Mouse (Mus musculus) kidney, postnatal 25 days (tissue): ENCODE data around the gene Zbed4.
"Not testable (repeated sequence)": the region's sequence is repeated elsewhere in the genome, so short reads cannot be mapped to it uniquely, and the experiment has no call there.

Experiments
- DNase-seq, 2 experiments: peaks; one replicate each; pipeline ENCODE4 v3.0.0; 2021; ENCODE audit warnings: mixed read lengths in 2 of 2

Zbed4 gene

DNA sequence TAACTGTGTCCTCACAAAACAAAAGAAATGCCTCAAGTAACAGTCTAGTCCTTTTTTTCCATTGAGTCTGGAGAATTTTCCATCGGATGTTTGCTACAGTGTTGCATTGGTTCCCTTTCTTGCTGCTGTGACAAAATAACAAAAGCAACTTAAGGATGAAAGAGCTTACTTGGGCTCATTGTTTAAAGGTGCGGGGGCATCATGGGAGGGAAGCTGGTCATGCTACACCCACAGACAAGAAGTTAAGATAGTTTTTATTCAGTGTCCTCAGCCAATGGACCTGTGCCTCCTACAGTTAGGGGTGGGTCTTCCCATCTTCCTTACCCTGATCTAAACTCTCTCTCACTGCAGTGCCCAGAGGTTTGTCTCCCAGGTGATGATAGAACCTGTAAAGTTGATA, 13.0 kb upstream of the Zbed4 start:
- DNase-seq: peak in 1 of 2 experiments; percentile 8

DNA sequence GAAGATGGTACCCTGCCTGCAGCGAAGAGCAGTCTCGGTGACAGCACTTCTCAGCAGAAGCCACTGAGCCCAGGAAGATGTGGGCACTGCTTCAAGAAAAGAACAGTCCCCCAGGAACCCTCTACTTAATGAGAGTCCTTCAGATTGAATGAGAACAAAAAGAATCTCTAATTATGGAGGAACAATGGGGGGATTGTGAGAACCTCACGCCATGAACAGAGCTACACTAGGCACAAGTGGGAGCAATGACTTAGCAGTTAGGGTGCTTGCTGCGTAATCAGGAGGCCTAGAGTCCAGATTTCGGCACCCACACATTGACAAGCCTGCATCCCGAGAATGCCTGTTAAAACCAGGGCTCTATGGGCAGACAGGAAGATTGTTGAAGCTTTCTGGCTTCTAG, 10.1 kb upstream of the Zbed4 start:
- DNase-seq: no peak

DNA sequence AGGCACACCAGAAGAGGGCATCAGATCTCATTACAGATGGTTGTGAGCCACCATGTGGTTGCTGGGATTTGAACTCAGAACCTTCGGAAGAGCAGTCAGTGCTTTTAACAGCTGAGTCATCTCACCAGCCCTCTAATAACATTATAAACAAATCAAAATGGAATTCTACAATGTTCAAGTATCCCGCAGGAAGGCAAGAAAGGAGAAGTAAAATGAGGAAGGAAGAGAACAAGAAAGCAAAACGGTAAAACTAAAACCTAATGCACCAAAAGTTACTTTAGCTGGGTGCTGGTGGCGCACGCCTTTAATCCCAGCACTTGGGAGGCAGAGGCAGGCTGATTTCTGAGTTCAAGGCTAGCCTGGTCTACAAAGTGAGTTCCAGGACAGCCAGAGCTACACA, 8.1 kb upstream of the Zbed4 start:
- DNase-seq: not testable (repeated sequence)

DNA sequence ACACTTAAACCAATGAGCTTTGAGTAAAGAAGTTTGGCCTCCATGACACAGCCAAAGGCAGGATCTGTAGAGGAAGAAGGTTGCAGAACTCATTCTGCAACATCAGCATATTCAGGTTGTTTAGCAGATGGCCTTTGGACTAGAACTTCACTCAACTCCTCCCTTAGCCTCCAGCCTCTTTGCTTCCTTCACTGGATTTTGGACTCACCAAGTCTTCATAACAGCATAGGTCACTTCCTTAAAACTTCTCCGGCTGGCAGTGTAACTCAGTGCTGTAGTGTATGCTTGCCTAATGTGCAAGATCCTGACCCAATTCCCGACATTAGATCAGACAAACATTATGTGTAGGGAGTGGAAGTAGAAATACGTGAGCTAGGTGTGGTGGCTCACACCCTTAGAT, 6.1 kb upstream of the Zbed4 start:
- peak; percentile 32 to 50 for DNase-seq

DNA sequence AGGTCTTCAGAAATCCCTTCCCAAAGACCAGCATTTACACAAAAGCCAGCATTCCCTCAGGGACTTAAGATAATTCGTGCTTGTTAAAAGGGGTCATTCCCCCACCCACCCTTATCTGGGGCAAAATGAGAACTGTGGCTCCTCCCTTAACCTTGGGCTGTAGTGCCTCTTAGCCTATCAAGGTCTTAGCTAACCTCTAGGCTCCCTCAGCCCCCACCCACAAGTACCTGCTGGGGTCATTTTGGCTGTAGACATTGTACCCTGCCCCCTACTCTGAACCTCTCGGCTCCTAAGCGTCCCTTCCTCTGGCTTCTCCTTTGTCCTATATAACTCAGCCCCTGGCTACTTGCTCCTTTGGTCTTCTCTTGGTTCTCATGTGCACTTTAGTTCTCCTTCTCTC, 5.5 kb upstream of the Zbed4 start:
- DNase-seq: peak in 1 of 2 experiments; percentile 37

DNA sequence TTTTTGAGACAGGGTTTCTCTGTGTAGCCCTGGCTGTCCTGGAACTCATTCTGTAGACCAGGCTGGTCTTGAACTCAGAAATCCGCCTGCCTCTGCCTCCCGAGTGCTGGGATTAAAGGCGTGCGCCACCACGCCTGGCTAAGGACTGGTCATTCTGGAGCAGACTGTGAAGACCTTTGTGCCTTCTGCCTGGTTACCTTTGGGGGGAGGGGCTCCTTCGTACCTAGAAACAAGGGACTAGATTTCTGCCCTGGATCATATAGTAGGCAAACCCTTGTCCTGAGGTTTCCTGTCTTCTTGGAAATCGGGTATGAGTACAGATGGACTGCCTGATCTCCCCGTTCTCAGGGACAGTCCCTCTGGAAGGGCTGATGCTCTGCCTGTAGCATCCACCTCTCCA, 1.8 kb upstream of the Zbed4 start:
- DNase-seq: peak in 1 of 2 experiments; percentile 25

DNA sequence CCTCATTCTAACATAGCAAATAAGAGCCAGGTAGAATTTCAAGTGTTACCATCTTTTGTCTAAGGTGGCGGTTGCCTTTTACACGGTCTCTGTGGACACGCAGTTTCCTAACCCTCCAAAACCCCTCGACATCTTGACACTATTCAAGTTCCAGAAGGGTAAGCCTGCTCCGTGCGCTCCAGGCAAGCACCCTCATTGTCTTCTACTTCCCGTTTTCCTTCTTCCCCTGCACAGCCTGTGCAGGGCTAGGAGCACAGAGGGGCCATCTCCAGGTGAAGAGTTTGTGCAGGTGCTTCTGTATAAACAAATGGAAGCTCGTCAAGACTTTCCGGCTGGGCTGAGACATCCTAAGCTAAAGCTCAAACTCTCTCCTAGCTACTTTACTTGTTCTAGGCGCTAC, 1.4 kb upstream of the Zbed4 start:
- peak in 1 of 2 experiments; percentile 23 for DNase-seq

DNA sequence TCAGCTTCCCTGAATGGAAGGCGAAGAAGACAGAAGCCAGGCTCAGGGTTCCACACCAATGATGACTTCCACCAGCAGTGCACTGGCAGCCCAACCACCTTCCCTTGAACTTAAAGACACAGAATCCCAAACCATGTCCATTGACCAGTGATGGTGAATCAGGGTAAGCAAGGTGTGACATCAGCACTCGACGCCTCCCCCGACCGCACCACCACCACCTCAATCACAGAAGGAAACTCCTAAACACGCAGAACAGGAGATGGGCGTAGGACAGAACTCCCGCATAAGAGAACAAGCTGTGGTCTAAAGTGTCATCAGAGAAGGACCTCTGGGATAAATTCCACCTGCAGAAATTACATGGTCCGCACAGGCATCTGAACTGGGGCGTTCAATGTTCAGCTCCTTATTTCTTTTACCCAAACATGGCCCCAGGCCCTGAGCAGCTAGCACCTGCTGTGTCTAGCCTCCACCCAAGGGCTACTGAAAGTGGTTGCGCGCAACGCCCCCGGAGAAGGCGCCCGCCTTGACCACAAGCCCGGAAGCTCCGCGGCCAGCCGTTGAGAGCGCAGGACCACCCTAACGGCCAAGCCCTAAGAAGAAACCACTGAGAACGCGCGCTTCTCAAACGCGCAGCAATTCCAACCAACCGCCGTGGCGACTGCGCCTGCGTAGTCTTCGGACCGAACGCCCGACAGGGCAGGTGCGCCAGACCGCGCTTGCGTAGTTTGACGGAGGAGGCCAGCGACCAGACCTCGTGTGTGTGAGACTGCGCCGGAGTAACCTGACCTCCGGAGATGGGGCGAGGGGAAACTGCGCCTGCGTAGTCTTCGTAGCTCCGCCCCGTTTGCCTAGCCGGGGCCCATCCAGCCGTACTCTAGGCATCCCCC, 540 bp upstream of the Zbed4 start:
- DNase-seq: peak; percentile 98 to 99

DNA sequence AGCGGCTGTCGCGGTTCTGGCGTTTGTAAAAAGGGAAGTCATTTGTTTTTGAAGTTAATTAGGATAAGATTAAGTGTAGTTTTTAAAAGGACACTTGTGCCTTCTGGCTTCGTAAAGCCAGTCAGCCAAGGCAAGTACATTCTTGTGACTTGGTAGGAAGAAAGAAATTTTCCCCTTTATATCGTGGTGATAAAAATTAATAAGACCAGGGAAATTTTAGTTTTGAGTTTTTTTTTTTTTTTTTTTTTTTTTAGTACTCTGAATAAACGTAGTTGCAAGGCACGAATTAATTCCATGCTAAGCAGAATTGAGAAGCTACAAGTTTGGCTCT, 908 bp downstream of the Zbed4 start:
- no peak for DNase-seq

DNA sequence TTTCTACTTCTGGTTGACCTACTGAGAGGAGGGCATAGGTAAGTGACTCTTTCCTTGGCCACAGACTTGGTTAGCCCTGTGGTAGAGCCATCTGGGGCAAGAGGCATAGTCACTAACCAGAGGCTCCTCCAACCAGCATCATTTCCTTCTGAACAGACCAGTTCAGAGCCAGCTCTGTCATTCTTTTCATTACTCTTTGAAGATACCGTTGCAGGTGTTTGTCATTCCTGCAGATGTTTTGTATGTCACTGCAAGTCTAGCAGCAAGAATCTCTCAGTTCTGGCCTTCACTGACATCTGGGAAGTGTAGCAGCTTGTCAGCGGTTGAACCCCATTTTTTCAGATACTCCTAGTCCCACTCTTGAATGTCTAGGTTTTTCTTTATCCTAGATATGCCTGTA, 3.4 kb downstream of the Zbed4 start:
- no peak for DNase-seq

DNA sequence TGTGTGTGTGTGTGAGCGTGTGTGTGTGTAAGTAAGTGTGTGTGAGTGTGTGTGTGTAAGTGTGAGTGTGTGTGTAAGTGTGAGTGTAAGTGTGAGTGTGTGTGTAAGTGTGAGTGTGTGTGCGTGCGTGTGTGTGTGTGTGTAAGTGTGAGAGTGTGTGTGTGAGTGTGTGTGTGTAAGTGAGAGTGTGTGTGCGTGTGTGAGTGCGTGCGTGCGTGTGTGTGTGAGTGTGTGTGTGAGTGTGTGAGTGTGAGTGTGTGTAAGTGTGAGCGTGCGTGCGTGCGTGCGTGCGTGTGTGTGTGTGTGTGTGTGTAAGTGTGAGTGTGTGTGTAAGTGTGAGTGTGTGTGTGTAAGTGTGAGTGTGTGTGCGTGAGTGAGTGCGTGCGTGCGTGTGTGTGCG, 4.3 kb downstream of the Zbed4 start:
- DNase-seq: no peak

DNA sequence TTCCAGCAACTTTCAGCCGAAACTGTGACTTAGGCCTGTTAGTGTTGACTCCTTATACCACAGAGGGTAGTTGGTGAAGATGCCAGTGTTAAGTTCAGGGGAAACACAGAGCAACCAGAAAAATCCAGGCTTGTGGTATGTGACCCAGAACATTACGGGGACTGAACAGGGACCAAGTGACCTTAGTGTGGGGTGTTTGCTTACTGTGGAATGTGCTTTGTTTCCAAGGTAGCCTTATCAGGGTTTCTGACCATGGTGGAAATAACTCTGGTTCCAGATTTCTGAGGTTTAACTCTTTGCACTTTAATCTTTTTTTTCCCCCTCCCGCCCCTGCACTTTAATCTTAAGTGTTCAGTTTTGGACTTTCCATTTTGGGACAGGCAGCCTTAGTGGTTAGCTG, 6.6 kb downstream of the Zbed4 start:
- DNase-seq: no peak

DNA sequence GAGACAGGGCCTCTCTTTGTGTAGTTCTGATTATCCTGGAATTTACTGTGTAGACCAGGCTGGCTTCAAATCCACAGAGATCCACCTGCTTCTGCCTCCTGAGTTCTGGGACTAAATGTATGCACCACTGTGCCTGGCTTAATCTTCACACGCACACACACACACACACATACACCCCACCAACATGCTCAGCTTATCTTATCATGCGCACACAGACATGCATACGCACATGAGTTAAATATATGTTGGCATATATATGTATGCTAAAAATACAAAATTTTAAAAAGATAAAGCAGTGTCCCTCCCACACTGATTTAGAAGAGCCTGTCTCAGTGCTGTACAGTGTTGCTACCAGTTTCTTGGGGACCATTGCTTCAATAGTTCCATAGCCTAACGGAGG, 10.1 kb downstream of the Zbed4 start:
- DNase-seq: no peak

DNA sequence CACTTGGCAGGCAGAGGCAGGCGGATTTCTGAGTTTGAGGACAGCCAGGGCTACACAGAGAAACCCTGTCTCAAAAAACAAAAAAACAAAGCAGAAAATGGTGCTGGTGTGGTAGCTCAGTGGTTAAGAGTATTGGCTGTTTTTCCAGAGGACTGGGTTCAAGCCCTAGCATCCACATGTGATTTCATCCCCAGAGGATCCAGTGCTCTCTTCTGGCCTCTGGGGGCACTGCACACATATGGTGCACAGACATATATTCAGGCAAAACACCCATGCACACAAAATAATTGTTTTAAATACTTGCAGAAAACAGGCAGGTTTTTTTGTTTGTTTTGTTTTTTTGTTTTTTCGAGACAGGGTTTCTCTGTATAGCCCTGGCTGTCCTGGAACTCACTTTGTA, 14.7 kb downstream of the Zbed4 start:
- DNase-seq: not testable (repeated sequence)

DNA sequence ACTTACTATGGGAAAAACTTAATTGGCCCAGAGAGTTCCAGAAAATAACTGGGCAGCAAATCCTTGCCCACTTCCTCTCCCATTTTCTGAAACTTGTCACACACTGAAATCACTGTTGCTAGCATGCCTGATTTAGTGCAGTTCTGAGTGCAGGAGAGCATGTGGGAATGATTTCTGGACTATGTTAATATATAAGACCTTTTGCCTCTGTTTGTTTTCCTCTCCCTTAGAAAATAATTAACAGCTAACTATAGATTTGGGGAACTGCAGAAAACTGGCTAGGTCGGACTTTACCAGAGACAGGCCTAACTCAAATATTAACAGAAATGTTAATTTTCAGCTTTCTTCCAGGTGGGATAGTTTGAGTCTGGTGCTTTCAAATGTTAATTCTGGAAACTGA, 17.1 kb downstream of the Zbed4 start:
- no peak for DNase-seq

DNA sequence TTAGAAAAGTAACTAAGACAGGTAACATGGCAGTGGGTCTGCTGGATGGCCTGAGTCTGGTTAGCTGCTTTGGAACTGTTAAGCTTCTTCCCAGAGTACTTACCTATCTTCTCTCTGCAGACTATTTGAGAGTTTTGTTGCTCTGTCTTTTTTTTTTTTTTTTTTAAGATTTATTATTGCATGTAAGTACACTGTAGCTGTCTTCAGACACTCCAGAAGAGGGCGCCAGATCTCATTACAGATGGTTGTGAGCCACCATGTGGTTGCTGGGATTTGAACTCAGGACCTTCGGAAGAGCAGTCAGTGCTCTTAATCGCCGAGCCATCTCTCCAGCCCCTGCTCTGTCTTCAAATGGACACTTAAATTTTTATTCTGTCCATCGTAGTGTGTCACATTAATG, 23.2 kb downstream of the Zbed4 start:
- DNase-seq: not testable (repeated sequence)

DNA sequence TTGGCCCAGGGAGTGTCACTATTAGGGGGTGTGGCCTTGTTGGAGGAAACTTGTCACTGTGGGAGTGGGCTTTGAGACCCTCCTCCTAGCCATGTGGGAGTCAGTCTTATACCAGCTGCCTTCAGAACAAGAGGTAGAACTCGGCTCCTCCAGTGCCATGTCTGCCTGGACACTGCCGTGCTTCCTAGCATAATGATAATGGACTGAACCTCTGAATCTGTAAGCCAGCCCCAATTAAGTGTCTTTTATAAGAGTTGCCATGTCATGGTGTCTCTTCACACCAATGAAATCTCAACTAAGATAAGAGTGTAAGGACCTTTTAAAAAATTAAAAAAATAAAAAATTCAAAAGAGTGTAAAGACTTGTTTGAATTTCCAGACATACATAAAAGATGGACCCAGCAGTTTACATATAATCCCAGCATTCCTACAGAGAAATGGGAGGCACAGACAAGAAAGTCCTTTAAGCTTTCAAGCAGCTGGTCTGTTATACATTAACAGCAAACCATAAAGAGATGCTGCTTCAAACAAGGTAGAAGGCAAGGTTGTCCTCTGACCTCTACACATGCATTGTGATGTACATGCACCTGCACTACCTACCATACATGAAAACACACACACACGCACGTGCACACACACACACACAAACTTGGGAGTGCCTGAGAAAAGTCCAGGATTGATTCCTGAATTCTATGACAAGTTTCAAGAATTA, 40.8 kb downstream of the Zbed4 start:
- no peak for DNase-seq

DNA sequence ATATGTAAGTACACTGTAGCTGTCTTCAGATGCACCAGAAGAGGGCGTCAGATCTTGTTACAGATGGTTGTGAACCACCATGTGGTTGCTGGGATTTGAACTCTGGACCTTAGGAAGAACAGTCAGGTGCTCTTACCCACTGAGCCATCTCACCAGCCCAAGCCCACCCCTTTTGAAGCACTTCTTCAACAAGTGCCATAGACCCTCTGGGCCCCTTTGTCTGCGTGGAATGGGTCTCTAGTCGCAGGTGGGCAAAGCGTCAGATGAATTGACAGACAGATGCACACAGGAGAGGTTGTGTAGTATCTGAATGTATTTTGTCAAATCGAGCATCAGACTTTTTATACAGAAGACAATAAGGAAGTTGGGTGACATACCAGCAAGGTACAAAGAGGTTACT, 43.3 kb downstream of the Zbed4 start:
- not testable (repeated sequence) for DNase-seq

DNA sequence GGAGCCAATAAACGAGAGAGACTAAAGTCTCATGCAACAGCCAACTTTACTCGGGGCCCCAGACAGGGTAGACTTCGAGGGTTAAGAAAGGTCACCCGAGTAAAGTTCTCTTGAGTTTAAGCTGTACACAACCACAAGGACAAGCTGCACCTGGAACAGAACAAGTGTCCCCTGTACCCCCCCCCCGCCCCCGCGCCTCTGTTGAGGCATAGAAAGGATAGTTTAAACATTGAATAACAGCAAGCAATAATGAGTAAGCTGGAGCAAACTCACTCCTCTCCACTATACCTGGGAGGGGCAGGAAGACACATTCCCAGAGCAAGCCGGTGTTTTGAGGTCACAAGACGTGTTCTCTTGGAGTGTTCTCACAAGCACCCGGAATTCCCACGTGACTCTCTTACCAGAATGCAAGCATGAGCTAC, 48.5 kb downstream of the Zbed4 start:
- DNase-seq: peak; percentile 62 to 83

DNA sequence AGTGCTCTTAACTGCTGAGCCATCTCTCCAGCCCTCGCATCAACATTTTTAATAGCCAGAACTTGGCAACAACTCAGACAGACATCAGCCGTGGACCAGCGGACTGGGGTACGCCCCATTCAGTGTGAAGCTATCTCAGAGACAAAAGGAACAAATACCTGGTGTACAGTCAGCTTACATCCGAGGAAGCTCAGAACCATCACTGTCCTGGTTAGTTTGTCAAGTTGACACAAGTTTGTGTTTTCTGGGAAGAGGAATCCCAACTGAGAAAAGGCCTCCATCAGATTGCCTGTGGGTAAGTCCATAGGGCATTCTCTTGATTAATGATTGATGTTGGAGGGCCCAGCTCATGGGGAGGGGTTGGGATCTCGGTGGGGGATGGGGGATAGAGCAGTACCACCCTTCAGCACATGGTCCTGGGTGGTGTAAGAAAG, 49.5 kb downstream of the Zbed4 start:
- DNase-seq: peak; percentile 55 to 77

DNA sequence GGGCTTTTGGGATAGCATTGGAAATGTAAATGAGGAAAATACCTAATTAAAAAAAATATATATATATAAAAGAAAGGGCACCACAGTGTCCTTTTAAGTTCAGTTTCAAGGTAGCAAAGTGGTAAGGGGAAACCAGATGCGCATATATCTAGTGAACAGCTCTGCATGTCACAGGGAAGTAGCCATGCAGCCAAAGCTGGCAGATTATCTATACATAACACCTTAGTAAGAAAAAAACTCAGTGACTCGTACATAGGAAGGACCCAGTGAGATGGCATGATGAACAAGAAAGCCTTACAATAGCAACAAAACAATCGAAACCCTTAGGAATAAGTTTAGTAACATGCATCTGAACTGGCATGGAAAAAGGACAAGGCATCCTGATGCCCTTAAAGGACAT, 50.4 kb downstream of the Zbed4 start:
- DNase-seq: no peak

DNA sequence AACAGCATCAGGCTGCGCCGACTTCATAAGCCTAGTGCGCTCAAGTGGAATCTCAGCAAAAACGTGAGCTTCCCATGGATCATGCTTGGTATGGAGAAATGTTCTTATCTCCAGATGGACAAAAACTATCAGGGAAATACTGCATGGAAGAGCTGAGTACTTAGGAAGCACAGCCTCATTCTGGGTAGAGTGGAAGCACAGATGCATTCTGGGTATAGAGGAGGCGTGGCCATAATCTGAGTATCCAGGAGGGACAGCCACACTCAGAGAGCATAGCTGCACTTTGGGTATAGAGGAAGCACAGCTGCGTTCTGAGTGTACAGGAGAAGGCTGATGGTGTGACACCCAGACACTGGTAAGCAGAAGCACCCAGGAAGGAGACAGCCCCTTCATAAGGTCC, 50.9 kb downstream of the Zbed4 start:
- no peak for DNase-seq

DNA sequence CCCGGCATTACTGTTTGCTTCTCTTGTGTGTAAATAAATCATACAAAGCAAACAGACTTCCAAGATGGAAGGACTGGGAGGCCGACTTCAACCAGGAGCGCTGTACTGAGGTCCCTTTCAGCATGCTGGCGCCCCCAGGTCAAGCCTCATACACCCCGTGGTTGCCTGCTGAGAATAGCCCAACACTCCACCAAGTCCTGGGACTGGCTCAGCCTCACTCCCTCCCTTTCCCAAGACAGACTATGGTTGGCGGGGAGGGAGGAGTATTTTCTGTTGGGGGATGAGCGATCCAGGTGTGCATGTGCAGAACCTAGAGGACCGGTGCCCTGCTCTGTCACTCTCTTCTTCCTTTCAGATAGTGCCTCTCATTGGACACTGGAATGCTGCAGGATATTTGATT, 56.7 kb downstream of the Zbed4 start:
- no peak for DNase-seq

DNA sequence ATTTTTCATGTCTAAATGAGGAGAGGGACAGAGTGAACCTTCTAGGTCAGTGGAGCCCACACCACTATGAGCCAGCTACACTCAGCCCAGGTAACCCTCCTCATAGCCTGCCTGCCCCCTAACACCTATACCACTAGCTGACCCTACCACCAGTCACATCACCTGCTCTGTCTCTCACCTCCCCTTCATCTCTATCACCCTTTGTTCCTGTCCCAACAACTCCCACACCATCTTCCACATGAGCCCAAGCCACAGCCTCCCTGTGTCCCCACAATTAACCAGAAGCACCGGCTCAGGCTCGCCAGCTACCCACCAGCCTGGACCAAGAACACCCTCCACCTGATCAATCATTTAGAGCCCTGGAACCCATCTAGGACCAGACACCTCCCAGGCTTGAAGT, 58.9 kb downstream of the Zbed4 start:
- DNase-seq: no peak
